Mouse (Mus musculus): ENCODE measurements around the gene Cap2. TPM values are rescaled to one million over a fixed set of nuclear protein-coding genes. Genes with fewer than 3 reads are reported as not detected.

Gene Cap2
- polyA plus RNA-seq (2016; fragmentation: Nextera tagmentation; extraction: Ambion mirVana) = 7.0 and 7.3 TPM in 2 replicates

GRCm38 (mm10) chr13:46501800-46502389, at the start of gene Cap2:
Gene Cap2 (plus strand): TSS chr13:46501848.
- H3K27ac ChIP-seq = peak within 1 kb of the TSS; percentile 86
- under 1% methylated on average over 41 of the region's 42 CpGs for WGBS
- no peaks in the 10 kb centered on the region for H3K9me3 ChIP-seq
- H3K4me3 ChIP-seq = peak within 1 kb of the TSS; percentile 72
- H3K27me3 ChIP-seq (ENCODE audit: poor library complexity, severe bottlenecking) = peaks cover 11% of the 10 kb centered on the region; the same call in 1 of the 2 replicates
- peak; percentile 71 for DNase-seq (ENCODE audit: extremely low spot score, low spot score)
- H3K36me3 ChIP-seq (replicated peaks) = no peaks in the 10 kb centered on the region
- H3K4me1 ChIP-seq = peaks cover 14% of the 10 kb centered on the region

DNA sequence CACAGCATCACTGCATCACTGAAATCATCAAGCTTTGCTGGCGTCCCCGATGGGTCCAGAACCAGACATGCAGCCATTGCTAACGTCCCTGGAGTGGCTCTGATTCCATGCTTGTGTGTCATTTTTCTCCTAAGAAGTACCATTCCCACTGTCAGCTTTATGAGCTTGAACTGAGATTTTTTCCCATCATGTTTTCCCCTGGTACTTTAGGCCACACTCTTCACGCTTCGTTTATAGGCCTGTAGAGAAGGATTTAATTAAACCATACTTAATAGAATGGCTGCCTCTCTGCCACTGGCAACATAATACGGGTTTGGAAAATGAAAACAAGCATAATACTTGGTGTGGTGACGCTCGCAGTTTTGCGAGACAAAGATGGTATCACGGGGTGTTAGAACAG, 42.1 kb upstream of the Cap2 start:
- no peak overlapping the region for H3K4me3 ChIP-seq
- H3K9me3 ChIP-seq = no peaks in the 10 kb centered on the region
- H3K4me1 ChIP-seq = no peaks in the 10 kb centered on the region
- no peak overlapping the region for H3K27ac ChIP-seq
- H3K36me3 ChIP-seq (replicated peaks) = no peaks in the 10 kb centered on the region
- H3K27me3 ChIP-seq (ENCODE audit: poor library complexity, severe bottlenecking) = no peaks in the 10 kb centered on the region
- WGBS = 87% methylated on average over 10 of the region's 10 CpGs
- no peak for DNase-seq (ENCODE audit: extremely low spot score, low spot score)

- 90% methylated on average over 4 of the region's 4 CpGs for WGBS
Measured at GRCm38 (mm10) chr13:46462280-46462679, 39.4 kb upstream of the Cap2 start.

GRCm38 (mm10) chr13:46463764-46464163, 37.9 kb upstream of the Cap2 start:
- no peaks in the 10 kb centered on the region for H3K27me3 ChIP-seq (ENCODE audit: poor library complexity, severe bottlenecking)
- DNase-seq (ENCODE audit: extremely low spot score, low spot score) = no peak
- WGBS = 83% methylated on average over 3 of the region's 3 CpGs
- no peaks in the 10 kb centered on the region for H3K36me3 ChIP-seq (replicated peaks)
- no peaks in the 10 kb centered on the region for H3K9me3 ChIP-seq
- H3K4me3 ChIP-seq = no peak overlapping the region
- 0 out of 2 replicates have a peak, but pooled peaks cover 4% of the 10 kb centered on the region for H3K4me1 ChIP-seq
- H3K27ac ChIP-seq = no peak overlapping the region

More at GRCm38 (mm10) chr13:46462280-46462679, 39.4 kb upstream of the Cap2 start:
- Histone ChIP-seq H3K27me3 (ENCODE audit: poor library complexity, severe bottlenecking) (no peaks in the 10 kb centered on the region), H3K36me3 (replicated peaks) (no peaks in the 10 kb centered on the region), H3K4me1 (no peaks in the 10 kb centered on the region), H3K27ac (no peak overlapping the region), H3K4me3 (no peak overlapping the region), H3K9me3 (no peaks in the 10 kb centered on the region)
- DNase-seq (ENCODE audit: extremely low spot score, low spot score) = no peak

GRCm38 (mm10) chr13:46468251-46468650, 33.4 kb upstream of the Cap2 start:
- no peaks in the 10 kb centered on the region for H3K36me3 ChIP-seq (replicated peaks)
- H3K9me3 ChIP-seq = no peaks in the 10 kb centered on the region
- H3K4me3 ChIP-seq = no peak overlapping the region
- 75% methylated on average over 8 of the region's 8 CpGs for WGBS
- H3K4me1 ChIP-seq = 0 out of 2 replicates have a peak, but pooled peaks cover 4% of the 10 kb centered on the region
- H3K27me3 ChIP-seq (ENCODE audit: poor library complexity, severe bottlenecking) = no peaks in the 10 kb centered on the region
- no peak overlapping the region for H3K27ac ChIP-seq
- no peak for DNase-seq (ENCODE audit: extremely low spot score, low spot score)

DNA sequence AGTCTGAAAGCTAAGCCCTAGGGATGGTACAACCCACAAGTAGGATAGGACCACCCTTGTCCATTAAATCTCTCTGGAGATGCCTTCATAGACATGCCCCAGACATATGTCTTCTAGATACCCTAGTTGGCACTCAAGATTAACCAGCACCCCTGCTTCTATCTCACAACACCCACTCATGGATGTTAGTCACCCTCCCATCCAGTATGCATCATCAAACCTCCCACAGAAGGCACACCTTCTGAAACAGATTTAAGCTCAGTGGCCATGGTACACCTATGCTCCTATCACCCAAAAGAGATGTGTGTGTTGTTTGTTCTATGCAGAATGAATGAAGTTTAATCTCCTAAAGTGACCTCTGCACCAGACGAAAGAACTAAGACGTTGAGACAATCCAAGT, 32.1 kb upstream of the Cap2 start:
- DNase-seq (ENCODE audit: extremely low spot score, low spot score) = no peak
- no peak overlapping the region for H3K27ac ChIP-seq
- H3K9me3 ChIP-seq = no peaks in the 10 kb centered on the region
- H3K4me1 ChIP-seq = 0 out of 2 replicates have a peak, but pooled peaks cover 4% of the 10 kb centered on the region
- H3K4me3 ChIP-seq = no peak overlapping the region
- no peaks in the 10 kb centered on the region for H3K27me3 ChIP-seq (ENCODE audit: poor library complexity, severe bottlenecking)
- WGBS = 96% methylated on average over 2 of the region's 2 CpGs
- H3K36me3 ChIP-seq (replicated peaks) = no peaks in the 10 kb centered on the region

GRCm38 (mm10) chr13:46481271-46481670, 20.4 kb upstream of the Cap2 start:
- Histone ChIP-seq H3K4me1 (no peaks in the 10 kb centered on the region), H3K27me3 (ENCODE audit: poor library complexity, severe bottlenecking) (no peaks in the 10 kb centered on the region), H3K9me3 (no peaks in the 10 kb centered on the region), H3K36me3 (replicated peaks) (no peaks in the 10 kb centered on the region), H3K4me3 (no peak overlapping the region), H3K27ac (no peak overlapping the region)
- DNase-seq (ENCODE audit: extremely low spot score, low spot score) = no peak
- 80% methylated on average over 3 of the region's 3 CpGs for WGBS

GRCm38 (mm10) chr13:46485605-46486004, 16.0 kb upstream of the Cap2 start:
- 89% methylated on average over 3 of the region's 3 CpGs for WGBS
- H3K36me3 ChIP-seq (replicated peaks) = no peaks in the 10 kb centered on the region

DNA sequence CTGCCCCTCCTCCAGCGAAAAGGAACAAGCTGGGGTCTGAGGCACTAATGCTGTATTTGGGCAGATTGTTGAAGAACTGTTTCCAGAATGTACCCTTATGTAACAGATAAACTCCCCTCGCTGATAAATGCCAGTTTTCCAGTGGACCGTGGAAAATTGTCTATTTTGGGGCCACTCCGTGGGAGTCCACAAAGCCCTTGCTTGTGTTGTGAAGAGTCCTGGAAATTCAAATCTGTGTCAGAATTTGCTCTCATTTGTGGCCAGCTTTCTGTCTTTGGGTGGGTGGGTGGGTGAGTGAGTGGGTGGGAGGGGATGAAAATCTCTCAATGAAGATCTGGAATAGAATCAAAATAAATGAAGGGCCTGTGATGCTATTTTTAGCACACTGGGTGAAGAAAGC, 13.5 kb upstream of the Cap2 start:
- DNase-seq (ENCODE audit: extremely low spot score, low spot score) = no peak
- H3K27ac ChIP-seq = no peak overlapping the region
- H3K36me3 ChIP-seq (replicated peaks) = no peaks in the 10 kb centered on the region
- WGBS = 82% methylated on average over 4 of the region's 4 CpGs
- no peaks in the 10 kb centered on the region for H3K27me3 ChIP-seq (ENCODE audit: poor library complexity, severe bottlenecking)
- H3K4me1 ChIP-seq = peaks cover 12% of the 10 kb centered on the region
- no peaks in the 10 kb centered on the region for H3K9me3 ChIP-seq
- H3K4me3 ChIP-seq = no peak overlapping the region

More at GRCm38 (mm10) chr13:46485605-46486004, 16.0 kb upstream of the Cap2 start:
- Histone ChIP-seq H3K4me1 (peaks cover 8% of the 10 kb centered on the region), H3K27me3 (ENCODE audit: poor library complexity, severe bottlenecking) (no peaks in the 10 kb centered on the region), H3K4me3 (no peak overlapping the region), H3K27ac (no peak overlapping the region), H3K9me3 (no peaks in the 10 kb centered on the region)
- no peak for DNase-seq (ENCODE audit: extremely low spot score, low spot score)

- no peaks in the 10 kb centered on the region for H3K36me3 ChIP-seq (replicated peaks)
- H3K4me3 ChIP-seq = no peak overlapping the region
- H3K27me3 ChIP-seq (ENCODE audit: poor library complexity, severe bottlenecking) = no peaks in the 10 kb centered on the region
- no peaks in the 10 kb centered on the region for H3K9me3 ChIP-seq
- no peak for DNase-seq (ENCODE audit: extremely low spot score, low spot score)
- WGBS = 29% methylated on average over 4 of the region's 4 CpGs
- no peak overlapping the region for H3K27ac ChIP-seq
- peaks cover 12% of the 10 kb centered on the region for H3K4me1 ChIP-seq
Measured at GRCm38 (mm10) chr13:46490644-46491043, 11.0 kb upstream of the Cap2 start.

DNA sequence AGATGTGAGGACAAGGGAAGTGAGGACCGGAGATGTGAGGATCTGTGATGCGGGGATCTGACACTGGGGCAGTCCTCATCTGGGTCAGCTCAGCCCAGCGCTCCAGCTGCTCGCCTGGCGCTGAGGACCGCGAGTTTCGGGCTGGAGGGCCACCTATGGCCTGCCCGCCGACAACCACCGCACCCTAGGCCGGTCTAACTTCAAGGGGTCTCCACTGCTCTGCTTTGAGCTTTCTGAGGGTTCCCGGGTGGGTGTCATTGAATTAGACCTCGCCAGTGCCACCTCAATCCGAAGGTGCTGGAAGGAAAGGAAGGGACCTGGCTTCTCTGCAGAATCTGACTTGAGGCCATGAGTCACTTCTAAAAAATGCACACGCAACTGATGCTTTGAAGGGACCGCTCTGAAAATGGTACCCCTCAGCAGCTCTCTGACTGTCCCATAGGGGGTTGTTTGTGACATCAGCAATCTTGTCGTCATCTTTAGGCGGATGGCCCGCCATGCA, 793 bp downstream of the Cap2 start:
- H3K4me1 ChIP-seq = peaks cover 14% of the 10 kb centered on the region
- peak overlapping the region; percentile 72 for H3K4me3 ChIP-seq
- peak overlapping the region; percentile 86 for H3K27ac ChIP-seq
- H3K27me3 ChIP-seq (ENCODE audit: poor library complexity, severe bottlenecking) = peaks cover 11% of the 10 kb centered on the region; the same call in 1 of the 2 replicates
- H3K9me3 ChIP-seq = no peaks in the 10 kb centered on the region
- no peak for DNase-seq (ENCODE audit: extremely low spot score, low spot score)
- H3K36me3 ChIP-seq (replicated peaks) = no peaks in the 10 kb centered on the region
- 11% methylated on average over 20 of the region's 20 CpGs for WGBS

GRCm38 (mm10) chr13:46507944-46508343, 6.3 kb downstream of the Cap2 start:
- Histone ChIP-seq H3K27ac (no peak overlapping the region), H3K9me3 (peaks cover 3% of the 10 kb centered on the region; the same call in 1 of the 2 replicates), H3K36me3 (replicated peaks) (no peaks in the 10 kb centered on the region), H3K27me3 (ENCODE audit: poor library complexity, severe bottlenecking) (peaks cover 11% of the 10 kb centered on the region; the same call in 1 of the 2 replicates), H3K4me3 (no peak overlapping the region), H3K4me1 (no peaks in the 10 kb centered on the region)
- DNase-seq (ENCODE audit: extremely low spot score, low spot score) = no peak
- 95% methylated on average over 7 of the region's 7 CpGs for WGBS

DNA sequence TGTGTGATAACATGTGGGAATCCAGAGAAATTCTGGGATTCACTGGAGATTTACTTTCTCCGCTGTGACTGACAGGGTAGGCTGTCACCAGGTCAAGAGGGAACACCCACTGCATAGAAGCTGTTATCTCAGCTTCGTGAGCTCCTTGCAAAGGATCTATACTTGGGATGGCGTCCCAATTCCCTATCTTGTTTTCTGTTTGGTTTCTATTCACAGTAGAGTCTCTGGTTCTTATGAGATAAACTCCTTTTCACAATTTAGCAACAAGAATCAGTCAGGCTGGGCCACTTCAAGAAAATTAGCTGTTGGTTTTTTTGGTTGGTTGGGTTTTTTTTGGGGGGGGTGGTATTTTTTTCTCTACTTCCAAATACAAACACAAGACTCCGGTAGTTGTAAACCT, 7.2 kb downstream of the Cap2 start:
- 88% methylated on average over 4 of the region's 4 CpGs for WGBS
- no peaks in the 10 kb centered on the region for H3K36me3 ChIP-seq (replicated peaks)
- H3K4me1 ChIP-seq = no peaks in the 10 kb centered on the region
- H3K27ac ChIP-seq = no peak overlapping the region
- H3K4me3 ChIP-seq = no peak overlapping the region
- H3K27me3 ChIP-seq (ENCODE audit: poor library complexity, severe bottlenecking) = 0 out of 2 replicates have a peak, but pooled peaks cover 2% of the 10 kb centered on the region
- no peak for DNase-seq (ENCODE audit: extremely low spot score, low spot score)
- H3K9me3 ChIP-seq = peaks cover 3% of the 10 kb centered on the region; the same call in 1 of the 2 replicates
